In the genomic region with DNA sequence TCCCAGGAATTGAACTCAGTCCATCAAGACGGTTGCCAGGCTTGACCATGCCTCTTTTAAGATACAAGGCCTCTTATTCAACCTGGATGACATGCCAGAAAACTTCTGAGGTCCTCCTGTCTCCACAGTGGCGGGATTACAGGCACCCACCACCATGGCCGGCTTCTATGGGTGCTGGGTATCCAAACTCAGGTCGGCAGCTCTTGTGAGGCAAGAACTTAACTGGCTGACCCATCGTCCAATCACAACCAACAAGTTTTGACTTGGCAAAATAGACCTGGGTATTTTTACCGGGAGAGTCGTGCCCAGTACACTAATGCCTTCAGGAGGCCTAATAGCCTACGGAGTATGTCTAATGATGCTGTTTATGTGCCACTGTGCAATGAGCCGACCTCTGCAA, we compare ENCODE assay signal across 11 mouse cellular contexts.
"Had no signal": no experiment of that assay in that cellular context is flagged by ENCODE, and none has a peak within 500 bp of the region (broad histone marks: within the 10 kb centered on the region; RNA-seq: fewer than 3 reads in every experiment).

No protein-coding gene starts in this region.

- H3K4me2 ChIP-seq: limb, embryonic 12.5 days; liver, embryonic 13.5 days; midbrain, embryonic 13.5 days; stomach, embryonic 15.5 days had no signal

- H3K27ac ChIP-seq: midbrain, embryonic 13.5 days; stomach, embryonic 15.5 days had no signal

- H3K9ac ChIP-seq: limb, embryonic 12.5 days; liver, embryonic 13.5 days; midbrain, embryonic 13.5 days; stomach, embryonic 15.5 days had no signal

- H3K27me3 ChIP-seq: limb, embryonic 12.5 days; liver, embryonic 13.5 days; midbrain, embryonic 13.5 days; stomach, embryonic 15.5 days had no signal

- ATAC-seq: midbrain, embryonic 13.5 days had no signal

- H3K36me3 ChIP-seq: limb, embryonic 12.5 days; liver, embryonic 13.5 days; midbrain, embryonic 13.5 days; stomach, embryonic 15.5 days had no signal

- H3K9me3 ChIP-seq: limb, embryonic 12.5 days; liver, embryonic 13.5 days; midbrain, embryonic 13.5 days; stomach, embryonic 15.5 days had no signal

- DNase-seq: kidney, adult 18-20 months; kidney, postnatal 10 days; layer of hippocampus, postnatal 36 days; liver, embryonic 13.5 days; lung, adult 18-20 months; right cerebral cortex, postnatal 14 days; thymus, adult 2 months; thymus, postnatal 25 days had no signal

- H3K4me3 ChIP-seq: limb, embryonic 12.5 days; liver, embryonic 13.5 days; midbrain, embryonic 13.5 days; stomach, embryonic 15.5 days had no signal
